Mouse (Mus musculus) T-helper 2 cell (primary cell): ENCODE data around the gene Prr22.

Experiments used
- in situ Hi-C: fragments of 300-600 bp; cut with MboI, MseI; formaldehyde crosslinking; loops from one replicate; pipeline ENCODE4 v1.15.1; 2025; ENCODE audit warnings: high pct_unique_total_duplicates

Gene Prr22

GRCm38 (mm10) chr17:56805784-56806183 lies 35.7 kb downstream of the Prr22 start:
- in situ Hi-C loops, result loop anchor here (5.0 kb wide), 1 partner anchor 72 kb away; the partner anchor contains the start of gene 1700061G19Rik

GRCm38 (mm10) chr17:56808518-56808917 lies 38.5 kb downstream of the Prr22 start:
- in situ Hi-C loops, result loop anchor here (5.0 kb wide), 1 partner anchor 69 kb away; the partner anchor contains the start of gene 1700061G19Rik

- in situ Hi-C loops, result no loop called here
Observed at GRCm38 (mm10) chr17:56810245-56810644, 40.2 kb downstream of the Prr22 start.

DNA sequence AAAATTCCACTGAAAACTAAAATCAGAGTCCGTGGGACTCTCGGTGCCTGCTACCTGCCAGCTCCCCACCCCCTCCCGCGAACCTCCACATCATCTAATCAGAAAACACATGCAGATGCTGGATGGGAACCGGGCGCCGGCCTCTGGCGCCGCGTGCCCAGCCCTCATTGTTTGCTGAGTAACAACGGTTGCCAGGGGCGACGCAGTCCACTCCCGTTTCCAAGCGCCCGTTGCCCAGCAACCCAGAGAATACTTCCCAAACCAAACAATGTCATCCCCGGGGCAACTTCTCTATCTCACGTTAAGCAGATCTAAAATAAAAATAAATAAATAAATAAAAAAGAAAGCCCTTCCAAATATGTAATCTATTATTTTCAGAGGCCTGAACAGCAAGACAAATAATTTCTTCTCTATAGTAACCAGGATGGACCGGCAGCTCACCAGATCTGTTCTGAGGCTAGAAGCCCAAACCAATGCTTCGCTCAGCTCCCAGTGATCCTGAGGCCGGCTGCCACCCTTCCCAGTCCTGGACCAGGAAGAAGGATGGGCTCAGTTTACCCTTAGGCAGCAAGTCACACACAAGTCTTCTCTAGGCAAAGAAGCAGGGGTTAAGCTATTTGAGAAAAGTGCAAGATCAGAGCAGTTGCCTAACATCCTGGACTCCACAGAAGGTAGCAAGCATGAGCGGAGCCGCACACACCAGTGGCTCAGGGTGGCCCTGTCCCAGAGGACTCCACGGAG lies 44.4 kb downstream of the Prr22 start:
- in situ Hi-C loops, result no loop called here

GRCm38 (mm10) chr17:56815057-56815345 lies 45.0 kb downstream of the Prr22 start:
- in situ Hi-C loops, result no loop called here

DNA sequence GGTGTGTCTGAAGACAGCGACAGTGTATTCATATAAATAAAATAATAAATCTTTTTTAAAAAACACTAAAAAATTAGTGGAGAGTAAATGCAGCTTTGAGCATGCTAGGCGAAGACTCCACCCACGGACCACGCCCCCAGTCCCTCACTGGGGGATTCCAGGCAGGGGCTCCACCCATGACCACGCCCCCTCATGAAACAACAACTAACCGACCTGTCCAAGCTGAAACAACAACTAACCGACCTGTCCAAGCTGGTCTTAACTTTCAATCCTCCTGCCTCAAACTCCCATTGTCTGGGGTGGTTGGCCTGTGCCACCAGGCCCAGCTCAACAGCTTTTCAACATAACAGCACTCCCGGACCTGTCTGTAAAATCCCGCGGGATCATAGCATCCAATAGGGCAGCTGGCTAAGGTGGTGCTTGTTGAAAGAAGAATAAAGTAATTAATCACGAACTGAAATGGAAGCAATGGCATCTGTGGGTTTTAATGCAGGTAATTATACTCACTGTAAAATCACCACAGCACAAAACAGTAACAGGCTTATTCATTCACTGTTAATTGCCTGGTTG lies 48.1 kb downstream of the Prr22 start:
- in situ Hi-C loops, result no loop called here

DNA sequence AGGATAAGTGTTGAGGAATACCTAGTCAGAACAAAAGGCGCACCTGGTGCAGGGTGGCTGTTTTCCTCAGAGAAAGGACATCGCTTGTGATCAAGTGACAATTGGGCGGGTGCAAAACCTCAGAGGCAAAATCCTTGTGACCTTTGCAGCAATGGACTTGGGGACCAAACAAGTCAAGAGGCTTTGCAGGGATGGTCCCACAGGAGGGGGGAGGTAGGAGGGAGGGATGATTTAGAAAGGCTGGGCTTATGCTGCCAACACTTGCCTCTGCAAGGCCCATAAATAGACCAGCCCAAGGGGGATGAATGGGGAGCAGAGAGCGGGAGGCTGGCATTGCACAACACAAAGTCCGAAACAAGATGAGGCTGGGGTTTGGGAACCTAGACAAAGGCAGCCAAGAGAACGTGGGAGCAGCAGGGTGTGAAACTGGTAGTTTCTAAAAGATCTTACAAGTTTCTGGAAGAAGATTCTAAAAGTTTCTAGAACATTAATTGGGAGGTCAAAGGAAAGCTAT lies 49.0 kb downstream of the Prr22 start:
- in situ Hi-C loops, result no loop called here

DNA sequence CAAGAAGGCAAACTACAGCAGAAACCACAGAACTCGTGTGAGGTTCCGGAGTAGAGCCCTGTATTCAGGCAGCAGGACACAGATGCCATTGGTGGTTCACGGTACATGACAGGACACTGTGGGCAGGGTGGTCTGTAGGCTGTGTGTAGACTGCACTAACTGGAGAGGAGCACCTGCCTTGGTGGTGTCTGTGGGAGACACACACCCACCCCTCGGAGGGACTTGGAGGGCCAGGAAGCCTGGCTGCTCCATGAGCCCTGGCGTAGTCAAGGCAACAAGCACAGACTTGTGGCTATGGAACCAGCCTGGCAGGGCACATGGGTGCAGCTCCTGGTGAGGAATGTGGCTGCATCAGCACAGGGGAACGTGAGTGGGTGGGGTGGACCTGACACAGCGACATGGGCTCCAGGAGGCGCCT lies 49.7 kb downstream of the Prr22 start:
- in situ Hi-C loops, result no loop called here
